Mouse (Mus musculus) colon, adult 2 months (tissue): ENCODE data around the gene Gm45716. TPM values are rescaled to one million over a fixed set of nuclear protein-coding genes. Genes with fewer than 3 reads are reported as not detected.

Source experiments
- polyA plus RNA-seq: library from polyadenylated mRNA; depleted of rRNA; stranded (reverse); fragments of >200 nt; gene quantifications from 2 replicates; pipeline ENCODE4 v1.2.3, GENCODE M21; 2012; rRNA removed

The Gm45716 gene
- polyA plus RNA-seq, result 0.65 and 1.1 TPM in 2 replicates

DNA sequence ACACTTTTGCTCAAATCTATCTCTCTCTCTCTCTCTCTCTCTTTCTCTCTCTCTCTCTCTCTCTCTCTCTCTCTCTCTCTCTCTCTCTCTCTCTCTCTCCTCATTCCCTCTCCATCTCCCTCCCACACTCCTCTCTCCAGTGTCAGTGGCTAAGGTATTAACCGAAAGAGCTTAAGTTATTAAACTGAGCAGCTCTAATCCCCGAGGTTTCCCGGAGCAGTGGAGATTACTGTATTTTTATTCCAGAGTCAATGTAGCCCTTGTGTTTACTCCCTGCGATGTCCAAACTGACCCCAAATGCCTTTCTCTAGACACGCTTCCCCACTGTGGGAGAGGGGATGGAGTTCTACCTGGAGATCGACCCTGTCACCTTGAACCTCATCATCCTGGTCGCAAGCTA, at the start of gene Gm45716:
TSS of gene Gm45716 (plus strand) at position 243 of the 400 bp plus-strand sequence.

DNA sequence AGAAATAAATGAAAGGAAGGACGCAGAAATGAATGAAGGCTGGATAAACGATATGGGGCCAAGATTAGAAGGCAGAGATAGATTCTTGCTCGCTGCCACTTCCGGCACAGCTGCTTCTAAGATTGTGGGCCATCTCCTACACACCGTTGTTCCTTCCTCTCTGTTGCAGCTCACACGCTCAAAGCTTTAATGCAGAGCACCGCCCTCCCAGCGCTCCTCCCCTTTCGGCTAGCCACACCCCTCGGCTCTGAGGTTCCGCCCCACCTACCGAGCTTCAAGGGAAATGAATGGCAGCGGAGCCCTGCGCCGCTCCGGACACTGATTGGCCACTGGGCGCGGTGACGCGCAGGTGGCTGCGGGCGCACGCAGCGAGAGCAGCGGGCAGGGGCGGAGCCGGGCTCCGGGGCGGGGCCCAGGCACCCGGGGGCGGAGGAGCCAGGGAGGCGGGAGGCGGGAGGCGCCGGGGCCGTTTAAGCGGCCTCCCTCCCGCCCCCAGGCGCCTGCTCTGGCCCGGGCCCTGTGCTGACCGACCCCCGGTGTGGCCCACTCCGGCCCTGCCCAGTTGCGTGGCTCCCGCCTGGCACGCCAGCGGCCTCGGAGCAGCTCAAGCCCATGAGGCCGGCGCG, 61.7 kb downstream of the Gm45716 start, which contains the start of gene Mmd:
TSS of gene Mmd (plus strand) at position 432 of the 626 bp plus-strand sequence.

Other genes starting within 250 kb of the Gm45716 start
- 2.8 TPM in 2 replicates for gene Pctp, start 184.8 kb upstream of the Gm45716 start, polyA plus RNA-seq
- 3.0 and 3.7 TPM in 2 replicates for gene Tmem100, start 157.3 kb upstream of the Gm45716 start, polyA plus RNA-seq
- gene Mmd, start 61.8 kb downstream of the Gm45716 start, polyA plus RNA-seq, result 17.0 and 20.6 TPM in 2 replicates
- 2.8 and 3.6 TPM in 2 replicates for gene Hlf, start 203.2 kb downstream of the Gm45716 start, polyA plus RNA-seq